Mouse (Mus musculus) kidney, postnatal 4 days (tissue): ENCODE data around the gene Kif21a.

Experiments used
- DNase-seq, 2 experiments: peaks; one replicate each; pipeline ENCODE4 v3.0.0; 2021; ENCODE audit warnings: mixed read lengths in 2 of 2

The Kif21a gene

GRCm38 (mm10) chr15:91049496-91050441 lies at the start of gene Kif21a:
Kif21a (minus strand) TSS chr15:91049948.
- peak; percentile 76 to 86 for DNase-seq

GRCm38 (mm10) chr15:91096606-91097005 lies 46.9 kb upstream of the Kif21a start:
- no peak for DNase-seq

GRCm38 (mm10) chr15:91089427-91089826 lies 39.7 kb upstream of the Kif21a start:
- no peak for DNase-seq

- no peak for DNase-seq
Observed at GRCm38 (mm10) chr15:91088071-91088470, 38.3 kb upstream of the Kif21a start.

GRCm38 (mm10) chr15:91077457-91078410 lies 28.0 kb upstream of the Kif21a start:
- DNase-seq = no peak

- no peak for DNase-seq
Observed at GRCm38 (mm10) chr15:91072440-91072839, 22.7 kb upstream of the Kif21a start.

GRCm38 (mm10) chr15:91064310-91064826 lies 14.6 kb upstream of the Kif21a start:
- DNase-seq = no peak

GRCm38 (mm10) chr15:91063845-91064244 lies 14.1 kb upstream of the Kif21a start:
- DNase-seq = peak; percentile 27 to 29

GRCm38 (mm10) chr15:91056866-91057342 lies 7.2 kb upstream of the Kif21a start:
- no peak for DNase-seq

- no peak for DNase-seq
Observed at GRCm38 (mm10) chr15:91056176-91056865, 6.6 kb upstream of the Kif21a start.

- no peak for DNase-seq
Observed at GRCm38 (mm10) chr15:91048951-91049495, 725 bp downstream of the Kif21a start.

- no peak for DNase-seq
Observed at GRCm38 (mm10) chr15:91047627-91048026, 2.1 kb downstream of the Kif21a start.

GRCm38 (mm10) chr15:91046506-91046905 lies 3.2 kb downstream of the Kif21a start:
- DNase-seq = peak; percentile 31 to 44

- no peak for DNase-seq
Observed at GRCm38 (mm10) chr15:91043263-91043662, 6.5 kb downstream of the Kif21a start.

GRCm38 (mm10) chr15:91038860-91039259 lies 10.9 kb downstream of the Kif21a start:
- no peak for DNase-seq

- DNase-seq = no peak
Observed at GRCm38 (mm10) chr15:91034090-91034489, 15.7 kb downstream of the Kif21a start.

- no peak for DNase-seq
Observed at GRCm38 (mm10) chr15:91033529-91033928, 16.2 kb downstream of the Kif21a start.

GRCm38 (mm10) chr15:91028962-91029361 lies 20.8 kb downstream of the Kif21a start:
- no peak for DNase-seq

GRCm38 (mm10) chr15:91028494-91028893 lies 21.3 kb downstream of the Kif21a start:
- no peak for DNase-seq

- DNase-seq = no peak
Observed at GRCm38 (mm10) chr15:91022276-91022675, 27.5 kb downstream of the Kif21a start.

- DNase-seq = no peak
Observed at GRCm38 (mm10) chr15:91018861-91019187, 30.9 kb downstream of the Kif21a start.
